Mouse (Mus musculus): ENCODE results near the gene Mta3. TPM values are rescaled to one million over a fixed set of nuclear protein-coding genes. Genes with fewer than 3 reads are reported as not detected.

The Mta3 gene
- polyA plus RNA-seq, 2 experiments: 43.1 to 47.8 TPM

GRCm38 (mm10) chr17:83865366-83865765 is 159.4 kb downstream of the Mta3 start:
- no peak overlapping the region for H3K9ac ChIP-seq (ENCODE audit: low read depth, low read length, severe bottlenecking)
- H3K27ac ChIP-seq (replicated peaks; ENCODE audit: low read depth, low read length): no peak overlapping the region
- no peak for TF ChIP-seq POLR2A (IDR thresholded peaks at IDR 0.05; ENCODE audit: borderline replicate concordance, extremely low read depth, insufficient read depth, insufficient read length)
- DNase-seq (ENCODE audit: low spot score): no peak
- peaks cover 5% of the 10 kb centered on the region; the same call in 1 of the 2 replicates for H3K4me1 ChIP-seq (ENCODE audit: control insufficient read depth, insufficient read depth, low read length)
- WGBS: 67% methylated on average over 7 of the region's 7 CpGs
- no peak overlapping the region for H3K4me3 ChIP-seq (replicated peaks; ENCODE audit: low read length)
- H3K4me2 ChIP-seq (replicated peaks; ENCODE audit: low read depth, low read length, severe bottlenecking): no peak overlapping the region
- no peaks in the 10 kb centered on the region for H3K9me3 ChIP-seq (ENCODE audit: control insufficient read depth, low read length)
- no peaks in the 10 kb centered on the region for H3K36me3 ChIP-seq (ENCODE audit: control insufficient read depth, insufficient read depth, low read length)
- ATAC-seq (ENCODE audit: low FRiP score, low read depth): no peak
- H3K27me3 ChIP-seq (ENCODE audit: control insufficient read depth, insufficient read depth, low read length): no peaks in the 10 kb centered on the region

GRCm38 (mm10) chr17:83866582-83866981 is 160.6 kb downstream of the Mta3 start:
- peak; percentile 74 for DNase-seq (ENCODE audit: low spot score)
- Histone ChIP-seq H3K27me3 (ENCODE audit: control insufficient read depth, insufficient read depth, low read length) (no peaks in the 10 kb centered on the region), H3K9me3 (ENCODE audit: control insufficient read depth, low read length) (no peaks in the 10 kb centered on the region), H3K9ac (ENCODE audit: low read depth, low read length, severe bottlenecking) (no peak overlapping the region), H3K4me1 (ENCODE audit: control insufficient read depth, insufficient read depth, low read length) (peaks cover 5% of the 10 kb centered on the region; the same call in 1 of the 2 replicates), H3K4me3 (replicated peaks; ENCODE audit: low read length) (no peak overlapping the region), H3K36me3 (ENCODE audit: control insufficient read depth, insufficient read depth, low read length) (no peaks in the 10 kb centered on the region), H3K4me2 (replicated peaks; ENCODE audit: low read depth, low read length, severe bottlenecking) (no peak overlapping the region), H3K27ac (replicated peaks; ENCODE audit: low read depth, low read length) (no peak overlapping the region)
- WGBS: 14% methylated on average over 10 of the region's 10 CpGs
- ATAC-seq (ENCODE audit: low FRiP score, low read depth): no peak; the same call in 1 of the 2 replicates
- peak; percentile 17; the same call in 1 of the 2 replicates for TF ChIP-seq POLR2A (IDR thresholded peaks at IDR 0.05; ENCODE audit: borderline replicate concordance, extremely low read depth, insufficient read depth, insufficient read length)

GRCm38 (mm10) chr17:83870385-83870784 is 164.4 kb downstream of the Mta3 start:
- no peak for TF ChIP-seq POLR2A (IDR thresholded peaks at IDR 0.05; ENCODE audit: borderline replicate concordance, extremely low read depth, insufficient read depth, insufficient read length)
- DNase-seq (ENCODE audit: low spot score) (no peak), ATAC-seq (ENCODE audit: low FRiP score, low read depth) (no peak)
- 100% methylated on average over 4 of the region's 4 CpGs for WGBS
- Histone ChIP-seq H3K9me3 (ENCODE audit: control insufficient read depth, low read length) (no peaks in the 10 kb centered on the region), H3K4me2 (replicated peaks; ENCODE audit: low read depth, low read length, severe bottlenecking) (no peak overlapping the region), H3K4me1 (ENCODE audit: control insufficient read depth, insufficient read depth, low read length) (peaks cover 10% of the 10 kb centered on the region; the same call in 1 of the 2 replicates), H3K9ac (ENCODE audit: low read depth, low read length, severe bottlenecking) (no peak overlapping the region), H3K4me3 (replicated peaks; ENCODE audit: low read length) (no peak overlapping the region), H3K27me3 (ENCODE audit: control insufficient read depth, insufficient read depth, low read length) (no peaks in the 10 kb centered on the region), H3K27ac (replicated peaks; ENCODE audit: low read depth, low read length) (no peak overlapping the region), H3K36me3 (ENCODE audit: control insufficient read depth, insufficient read depth, low read length) (no peaks in the 10 kb centered on the region)

Other genes starting within 250 kb of the Mta3 start
- gene Cox7a2l, start 188.8 kb upstream of the Mta3 start, polyA plus RNA-seq (2012; rRNA removed): 167 and 195 TPM in 2 replicates
- gene Cox7a2l, start 188.8 kb upstream of the Mta3 start, polyA plus RNA-seq (2014; fragmentation: Nextera tagmentation; extraction: Ambion mirVana): 180 and 185 TPM in 2 replicates
- 0.06 and 0.08 TPM in 2 replicates for gene Kcng3, start 74.3 kb upstream of the Mta3 start, polyA plus RNA-seq (2012; rRNA removed)
- gene Kcng3, start 74.3 kb upstream of the Mta3 start, polyA plus RNA-seq (2014; fragmentation: Nextera tagmentation; extraction: Ambion mirVana): not detected in 2 replicates
- gene Haao, start 141.8 kb downstream of the Mta3 start, polyA plus RNA-seq (2012; rRNA removed): 0.92 and 1.2 TPM in 2 replicates
- gene Haao, start 141.8 kb downstream of the Mta3 start, polyA plus RNA-seq (2014; fragmentation: Nextera tagmentation; extraction: Ambion mirVana): 1.3 and 2.0 TPM in 2 replicates

Measured in limb, embryonic 14.5 days (tissue).